ENCODE assay signal across 8 mouse cellular contexts in the genomic region with DNA sequence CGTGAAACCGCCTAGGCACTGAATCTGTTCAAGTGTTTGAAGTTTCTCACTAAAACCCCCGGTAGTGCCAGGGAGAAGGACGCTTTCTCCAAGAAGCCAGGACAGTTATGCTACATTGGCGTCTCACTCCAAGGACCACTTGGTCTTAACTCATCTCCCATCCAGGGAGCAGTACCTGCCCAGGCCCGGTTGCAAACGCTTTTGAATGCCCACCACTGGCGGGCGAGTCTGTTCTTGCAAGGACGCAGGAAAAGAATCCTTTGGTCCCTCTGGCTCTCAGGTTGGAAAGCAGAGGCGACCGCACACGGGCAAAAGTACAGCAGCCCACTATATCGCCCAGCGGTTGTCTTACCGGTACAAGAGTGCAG. TPM values are rescaled to one million over a fixed set of nuclear protein-coding genes. Genes with fewer than 3 reads are reported as not detected.
A peak's percentile ranks its signal among the peaks of the same experiment; 100 is the strongest.
DNase-seq lines count a peak whose midpoint lies in the region; ATAC-seq and TF ChIP-seq lines count a peak whose summit lies in the region.

No protein-coding gene starts in this region.

- H3K36me3 ChIP-seq in embryonic facial prominence, embryonic 15.5 days, result no peaks in the 10 kb centered on the region
- no peaks in the 10 kb centered on the region for H3K36me3 ChIP-seq in intestine, embryonic 14.5 days (ENCODE audit: control insufficient read depth, insufficient read depth, low read length)
- no peaks in the 10 kb centered on the region for H3K36me3 ChIP-seq in neural tube, embryonic 13.5 days

- DNase-seq in layer of hippocampus, adult 2 months (ENCODE audit: low spot score in 2 of 2), result no peak
- DNase-seq in layer of hippocampus, postnatal 10 days (ENCODE audit: low spot score in 2 of 2), result no peak
- no peak for DNase-seq in intestine, embryonic 14.5 days (ENCODE audit: low spot score)
- DNase-seq in left cerebral cortex, adult 11 months (ENCODE audit: low spot score), result no peak
- DNase-seq in cerebellum, adult 9-10 months, result no peak
- no peak for DNase-seq in right cerebral cortex, postnatal 36 days (ENCODE audit: low spot score in 2 of 2)

- 4% methylated on average over 16 of the region's 16 CpGs for WGBS in embryonic facial prominence, embryonic 15.5 days
- 3% methylated on average over 16 of the region's 16 CpGs for WGBS in intestine, embryonic 14.5 days
- WGBS in neural tube, embryonic 13.5 days, result under 1% methylated on average over 16 of the region's 16 CpGs

- peaks cover 85% of the 10 kb centered on the region for H3K27me3 ChIP-seq in embryonic facial prominence, embryonic 15.5 days
- H3K27me3 ChIP-seq in intestine, embryonic 14.5 days (replicated peaks; ENCODE audit: control insufficient read depth, insufficient read depth, low read length), result peaks cover 93% of the 10 kb centered on the region
- H3K27me3 ChIP-seq in neural tube, embryonic 13.5 days, result peaks cover 94% of the 10 kb centered on the region

- peaks cover 31% of the 10 kb centered on the region for H3K4me1 ChIP-seq in embryonic facial prominence, embryonic 15.5 days
- H3K4me1 ChIP-seq in intestine, embryonic 14.5 days (replicated peaks; ENCODE audit: control insufficient read depth, insufficient read depth, low read length), result 0 out of 2 replicates have a peak, but pooled peaks cover 4% of the 10 kb centered on the region
- peaks cover 29% of the 10 kb centered on the region for H3K4me1 ChIP-seq in neural tube, embryonic 13.5 days (replicated peaks)

- no peaks in the 10 kb centered on the region for H3K9me3 ChIP-seq in embryonic facial prominence, embryonic 15.5 days (replicated peaks)
- H3K9me3 ChIP-seq in intestine, embryonic 14.5 days (ENCODE audit: control insufficient read depth, low read length), result no peaks in the 10 kb centered on the region
- H3K9me3 ChIP-seq in neural tube, embryonic 13.5 days, result no peaks in the 10 kb centered on the region

- peak overlapping the region; percentile 96 for H3K4me2 ChIP-seq in embryonic facial prominence, embryonic 15.5 days (replicated peaks)
- H3K4me2 ChIP-seq in intestine, embryonic 14.5 days (ENCODE audit: low read length), result peak overlapping the region; percentile 97
- H3K4me2 ChIP-seq in neural tube, embryonic 13.5 days, result peak overlapping the region; percentile 98

- H3K27ac ChIP-seq in layer of hippocampus, adult 2 months, result no peak overlapping the region
- H3K27ac ChIP-seq in embryonic facial prominence, embryonic 15.5 days (replicated peaks), result peak overlapping the region; percentile 18; the same call in 1 of the 2 replicates
- no peak overlapping the region for H3K27ac ChIP-seq in intestine, embryonic 14.5 days (ENCODE audit: low read depth)
- H3K27ac ChIP-seq in neural tube, embryonic 13.5 days (replicated peaks), result no peak overlapping the region

- no peak for TF ChIP-seq CTCF in layer of hippocampus, adult 2 months (conservative IDR thresholded peaks at IDR 0.05)

- H3K9ac ChIP-seq in embryonic facial prominence, embryonic 15.5 days, result peak overlapping the region; percentile 26; the same call in 1 of the 2 replicates
- H3K9ac ChIP-seq in intestine, embryonic 14.5 days (ENCODE audit: low read length), result no peak overlapping the region
- H3K9ac ChIP-seq in neural tube, embryonic 13.5 days, result no peak overlapping the region

- no peak for ATAC-seq in embryonic facial prominence, embryonic 15.5 days (ENCODE audit: insufficient number of reproducible peaks, low FRiP score, low TSS enrichment, low read depth)
- no peak for ATAC-seq in intestine, embryonic 14.5 days (replicated peaks; ENCODE audit: low FRiP score, low TSS enrichment, low read depth)
- ATAC-seq in neural tube, embryonic 13.5 days (ENCODE audit: low read depth), result no peak

- peak overlapping the region; percentile 60; the same call in 1 of the 2 replicates for H3K4me3 ChIP-seq in layer of hippocampus, adult 2 months
- peak overlapping the region; percentile 56 for H3K4me3 ChIP-seq in embryonic facial prominence, embryonic 15.5 days (replicated peaks)
- peak overlapping the region; percentile 45 for H3K4me3 ChIP-seq in intestine, embryonic 14.5 days (ENCODE audit: low read depth, low read length)
- H3K4me3 ChIP-seq in neural tube, embryonic 13.5 days, result peak overlapping the region; percentile 59

RNA-seq across cellular contexts. Expression of a gene that starts 0.7 kb away (rescaled TPM):
- under 1 TPM; 0.47 to 0.79 TPM for total RNA-seq in layer of hippocampus, adult 2 months (2021)
- 1 to 10 TPM; 1.9 to 2.3 TPM for total RNA-seq in layer of hippocampus, postnatal 10 days (2021)
- polyA plus RNA-seq in embryonic facial prominence, embryonic 15.5 days (2015; fragmentation: Nextera tagmentation; extraction: Ambion mirVana), result 5.6 and 8.3 TPM in 2 replicates
- 0.12 TPM in 2 replicates for polyA plus RNA-seq in intestine, embryonic 14.5 days (2014; fragmentation: Nextera tagmentation; extraction: Ambion mirVana)
- polyA plus RNA-seq in neural tube, embryonic 13.5 days (2015; fragmentation: Nextera tagmentation; extraction: Ambion mirVana), result not detected in 2 replicates
